Mouse (Mus musculus): ENCODE data around the gene Tcf12. TPM values are rescaled to one million over a fixed set of nuclear protein-coding genes. Genes with fewer than 3 reads are reported as not detected.

Gene Tcf12
- polyA plus RNA-seq, 1 experiment = 52.1 TPM

DNA sequence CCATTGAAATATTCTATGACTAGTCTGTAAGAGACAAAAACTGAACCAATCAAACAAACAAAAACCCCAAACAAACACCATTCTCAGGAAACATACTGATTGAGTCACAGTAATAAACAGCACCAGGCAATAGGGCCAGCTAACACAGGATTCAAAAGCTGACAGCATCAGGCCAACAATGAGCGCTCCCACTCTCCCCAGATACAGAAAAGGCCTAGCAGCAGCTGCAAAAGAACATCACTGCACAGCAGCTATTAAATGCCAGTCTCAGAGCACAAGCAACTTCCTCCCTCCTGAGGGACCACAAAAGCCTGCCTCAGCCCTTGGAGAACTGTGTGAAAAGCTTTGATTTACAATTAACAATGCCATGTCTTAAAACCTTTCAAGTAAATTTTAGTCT, 214.3 kb downstream of the Tcf12 start:
- TF ChIP-seq POLR2A (IDR thresholded peaks at IDR 0.05; ENCODE audit: low read depth, low read length) (no peak), CTCF (IDR thresholded peaks at IDR 0.05; ENCODE audit: extremely low read depth, insufficient read depth, insufficient read length, insufficient replicate concordance) (no peak)
- no peak for DNase-seq (ENCODE audit: low read depth in 1 of 2, low spot score in 2 of 2)
- H3K36me3 ChIP-seq (ENCODE audit: control insufficient read depth, insufficient read depth, low read length) = no peaks in the 10 kb centered on the region
- no peak overlapping the region for H3K27ac ChIP-seq (ENCODE audit: insufficient read depth, low read length)
- no peak overlapping the region for H3K4me3 ChIP-seq (ENCODE audit: extremely low read depth, insufficient read depth, insufficient read length)
- H3K4me1 ChIP-seq (ENCODE audit: control insufficient read depth, insufficient read depth, insufficient read length) = no peaks in the 10 kb centered on the region
- no peaks in the 10 kb centered on the region for H3K27me3 ChIP-seq (ENCODE audit: control insufficient read depth, insufficient read depth, low read length)
- 71% methylated on average over 1 of the region's 1 CpGs for WGBS

DNA sequence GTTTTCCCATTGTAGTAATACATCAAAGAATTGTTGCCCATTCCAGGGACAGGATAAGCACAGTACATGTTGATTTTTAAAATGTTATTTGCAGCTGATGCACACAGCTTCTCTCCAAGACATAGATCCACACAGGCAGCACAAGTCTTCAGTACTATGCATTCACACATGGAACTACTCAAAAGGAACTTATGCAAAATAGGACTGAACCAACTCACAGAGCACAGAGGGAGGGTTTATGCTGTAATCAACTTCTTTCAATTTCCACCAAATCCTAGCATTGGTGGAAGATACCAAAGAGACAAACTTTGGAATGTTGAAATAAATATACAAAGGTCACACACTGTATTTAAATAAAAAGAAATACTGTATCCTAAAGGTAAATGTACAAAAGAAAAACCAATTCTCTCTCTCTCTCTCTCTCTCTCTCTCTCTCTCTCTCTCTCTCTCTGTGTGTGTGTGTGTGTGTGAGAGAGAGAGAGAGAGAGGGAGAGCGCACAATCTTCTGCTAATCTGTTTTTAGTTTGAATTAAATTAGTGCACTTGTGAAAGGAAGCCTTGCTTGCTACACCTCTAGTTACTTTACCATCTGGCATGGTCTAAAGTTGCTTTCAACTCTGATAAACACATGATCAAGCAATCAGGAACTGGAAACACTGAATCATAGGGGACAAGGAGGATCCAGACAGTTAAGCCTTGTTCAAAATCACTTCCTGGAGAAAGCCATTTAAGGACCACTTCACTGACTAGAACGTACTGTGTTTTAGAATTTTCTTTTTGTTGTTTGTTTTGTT, 215.5 kb downstream of the Tcf12 start:
- no peaks in the 10 kb centered on the region for H3K36me3 ChIP-seq (ENCODE audit: control insufficient read depth, insufficient read depth, low read length)
- no peaks in the 10 kb centered on the region for H3K27me3 ChIP-seq (ENCODE audit: control insufficient read depth, insufficient read depth, low read length)
- 17% methylated on average over 2 of the region's 2 CpGs for WGBS
- TF ChIP-seq POLR2A (IDR thresholded peaks at IDR 0.05; ENCODE audit: low read depth, low read length) (no peak), CTCF (IDR thresholded peaks at IDR 0.05; ENCODE audit: extremely low read depth, insufficient read depth, insufficient read length, insufficient replicate concordance) (no peak)
- peak; percentile 33 to 76 for DNase-seq (ENCODE audit: low read depth in 1 of 2, low spot score in 2 of 2)
- no peaks in the 10 kb centered on the region for H3K4me1 ChIP-seq (ENCODE audit: control insufficient read depth, insufficient read depth, insufficient read length)
- H3K27ac ChIP-seq (ENCODE audit: insufficient read depth, low read length) = peak overlapping the region; percentile 35; the same call in 1 of the 2 replicates
- no peak overlapping the region for H3K4me3 ChIP-seq (ENCODE audit: extremely low read depth, insufficient read depth, insufficient read length)

DNA sequence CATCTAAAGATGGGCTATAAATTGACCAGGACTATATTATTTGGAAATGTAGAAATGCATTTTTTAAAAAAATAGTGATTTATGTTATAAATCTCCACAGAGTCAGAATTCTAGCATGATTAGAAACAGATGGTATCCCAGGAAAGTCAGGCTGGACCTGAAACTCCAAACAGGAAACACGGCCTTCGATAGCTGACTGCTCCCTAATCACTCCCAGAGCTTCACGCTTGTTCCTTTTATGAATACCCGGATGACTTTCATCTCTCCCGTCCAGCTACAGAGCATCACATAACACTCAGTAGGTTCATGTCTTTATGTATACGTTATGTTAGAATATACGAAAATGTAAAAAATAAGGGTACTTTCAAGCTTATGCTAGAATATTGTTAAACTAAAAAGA, 216.4 kb downstream of the Tcf12 start:
- Histone ChIP-seq H3K4me1 (ENCODE audit: control insufficient read depth, insufficient read depth, insufficient read length) (no peaks in the 10 kb centered on the region), H3K27ac (ENCODE audit: insufficient read depth, low read length) (no peak overlapping the region), H3K27me3 (ENCODE audit: control insufficient read depth, insufficient read depth, low read length) (no peaks in the 10 kb centered on the region), H3K4me3 (ENCODE audit: extremely low read depth, insufficient read depth, insufficient read length) (no peak overlapping the region), H3K36me3 (ENCODE audit: control insufficient read depth, insufficient read depth, low read length) (no peaks in the 10 kb centered on the region)
- no peak for DNase-seq (ENCODE audit: low read depth in 1 of 2, low spot score in 2 of 2)
- 79% methylated on average over 7 of the region's 7 CpGs for WGBS
- no peak for TF ChIP-seq CTCF (IDR thresholded peaks at IDR 0.05; ENCODE audit: extremely low read depth, insufficient read depth, insufficient read length, insufficient replicate concordance)
- no peak for TF ChIP-seq POLR2A (IDR thresholded peaks at IDR 0.05; ENCODE audit: low read depth, low read length)

DNA sequence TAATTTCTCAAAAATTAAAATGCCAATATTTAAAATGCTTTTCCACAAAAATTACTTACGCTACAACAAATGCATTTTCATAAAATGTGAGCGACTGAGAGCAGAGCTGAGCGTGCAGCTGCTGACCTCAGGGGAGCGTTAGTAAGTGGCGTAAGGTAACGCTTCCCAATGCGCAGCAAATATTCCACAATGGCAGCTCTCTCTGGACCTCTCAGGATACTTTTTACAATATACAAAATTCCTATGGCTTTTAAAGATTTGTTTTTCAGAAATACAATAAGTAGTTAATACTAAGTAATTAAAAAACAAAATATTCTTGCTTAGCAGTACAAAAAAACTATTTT, 216.8 kb downstream of the Tcf12 start:
- no peak overlapping the region for H3K4me3 ChIP-seq (ENCODE audit: extremely low read depth, insufficient read depth, insufficient read length)
- DNase-seq (ENCODE audit: low read depth in 1 of 2, low spot score in 2 of 2) = no peak
- WGBS = 97% methylated on average over 7 of the region's 7 CpGs
- no peak for TF ChIP-seq CTCF (IDR thresholded peaks at IDR 0.05; ENCODE audit: extremely low read depth, insufficient read depth, insufficient read length, insufficient replicate concordance)
- TF ChIP-seq POLR2A (IDR thresholded peaks at IDR 0.05; ENCODE audit: low read depth, low read length) = no peak
- no peaks in the 10 kb centered on the region for H3K36me3 ChIP-seq (ENCODE audit: control insufficient read depth, insufficient read depth, low read length)
- H3K27me3 ChIP-seq (ENCODE audit: control insufficient read depth, insufficient read depth, low read length) = no peaks in the 10 kb centered on the region
- H3K4me1 ChIP-seq (ENCODE audit: control insufficient read depth, insufficient read depth, insufficient read length) = no peaks in the 10 kb centered on the region
- H3K27ac ChIP-seq (ENCODE audit: insufficient read depth, low read length) = no peak overlapping the region

DNA sequence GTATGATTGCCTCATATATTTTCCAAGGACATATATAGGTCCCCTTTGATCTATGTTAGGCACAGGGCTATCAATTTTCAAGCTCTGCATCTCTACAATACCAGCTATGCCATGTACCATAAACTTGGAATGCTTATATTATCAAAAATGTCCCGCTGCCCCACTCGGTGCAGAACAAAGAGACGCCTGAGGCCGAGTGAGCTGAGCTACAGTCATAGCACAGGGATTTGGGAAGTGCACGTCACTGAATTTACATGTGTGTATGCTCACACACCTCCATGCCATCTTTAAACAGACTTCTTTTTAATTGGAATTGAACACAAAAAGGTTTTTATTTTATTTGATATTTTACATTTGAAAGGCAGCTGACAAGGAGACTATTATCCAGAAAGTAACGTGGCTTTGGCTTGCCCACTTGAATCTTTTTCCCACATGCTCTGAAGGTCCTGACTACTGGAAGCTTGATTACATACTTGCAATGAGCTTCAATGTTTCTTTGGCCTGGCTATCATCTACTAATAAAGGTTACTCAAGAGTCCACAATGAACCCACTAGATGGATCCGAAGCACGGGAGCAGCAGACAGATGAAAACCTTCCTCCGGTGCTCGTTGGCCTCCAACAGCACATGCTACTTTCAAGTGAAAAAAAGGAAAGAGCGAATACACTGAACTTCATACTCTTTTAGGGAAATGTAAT, 217.3 kb downstream of the Tcf12 start:
- H3K4me3 ChIP-seq (ENCODE audit: extremely low read depth, insufficient read depth, insufficient read length) = no peak overlapping the region
- no peaks in the 10 kb centered on the region for H3K36me3 ChIP-seq (ENCODE audit: control insufficient read depth, insufficient read depth, low read length)
- no peaks in the 10 kb centered on the region; the same call in 1 of the 2 replicates for H3K4me1 ChIP-seq (ENCODE audit: control insufficient read depth, insufficient read depth, insufficient read length)
- DNase-seq (ENCODE audit: low read depth in 1 of 2, low spot score in 2 of 2) = no peak
- no peaks in the 10 kb centered on the region for H3K27me3 ChIP-seq (ENCODE audit: control insufficient read depth, insufficient read depth, low read length)
- H3K27ac ChIP-seq (ENCODE audit: insufficient read depth, low read length) = no peak overlapping the region
- TF ChIP-seq POLR2A (IDR thresholded peaks at IDR 0.05; ENCODE audit: low read depth, low read length) (no peak), CTCF (IDR thresholded peaks at IDR 0.05; ENCODE audit: extremely low read depth, insufficient read depth, insufficient read length, insufficient replicate concordance) (no peak)
- 92% methylated on average over 11 of the region's 11 CpGs for WGBS

DNA sequence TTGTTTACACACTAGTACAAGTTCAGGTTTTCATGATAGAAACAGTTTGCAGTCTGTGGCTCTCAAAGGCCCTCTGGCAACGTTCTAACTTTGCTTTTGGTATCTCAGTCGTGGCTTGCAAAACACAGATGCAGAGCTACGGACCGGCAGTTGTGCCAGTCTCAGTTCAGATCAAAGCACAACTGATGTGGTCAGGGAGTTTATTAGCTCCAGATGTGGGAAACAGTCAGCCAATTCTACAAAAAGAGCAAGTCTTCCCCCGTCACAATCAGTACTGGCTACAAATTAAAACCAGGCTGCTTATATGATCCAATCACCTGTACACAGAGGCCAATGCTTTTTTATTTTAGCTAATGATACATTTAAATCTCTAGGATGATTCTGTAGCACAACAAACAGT, 223.2 kb downstream of the Tcf12 start:
- TF ChIP-seq POLR2A (IDR thresholded peaks at IDR 0.05; ENCODE audit: low read depth, low read length) = no peak
- 21% methylated on average over 5 of the region's 5 CpGs for WGBS
- Histone ChIP-seq H3K27me3 (ENCODE audit: control insufficient read depth, insufficient read depth, low read length) (no peaks in the 10 kb centered on the region), H3K27ac (ENCODE audit: insufficient read depth, low read length) (no peak overlapping the region), H3K4me1 (ENCODE audit: control insufficient read depth, insufficient read depth, insufficient read length) (peaks cover 5% of the 10 kb centered on the region), H3K4me3 (ENCODE audit: extremely low read depth, insufficient read depth, insufficient read length) (no peak overlapping the region), H3K36me3 (ENCODE audit: control insufficient read depth, insufficient read depth, low read length) (peaks cover 1% of the 10 kb centered on the region; the same call in 1 of the 2 replicates)
- no peak for DNase-seq (ENCODE audit: low read depth in 1 of 2, low spot score in 2 of 2)

DNA sequence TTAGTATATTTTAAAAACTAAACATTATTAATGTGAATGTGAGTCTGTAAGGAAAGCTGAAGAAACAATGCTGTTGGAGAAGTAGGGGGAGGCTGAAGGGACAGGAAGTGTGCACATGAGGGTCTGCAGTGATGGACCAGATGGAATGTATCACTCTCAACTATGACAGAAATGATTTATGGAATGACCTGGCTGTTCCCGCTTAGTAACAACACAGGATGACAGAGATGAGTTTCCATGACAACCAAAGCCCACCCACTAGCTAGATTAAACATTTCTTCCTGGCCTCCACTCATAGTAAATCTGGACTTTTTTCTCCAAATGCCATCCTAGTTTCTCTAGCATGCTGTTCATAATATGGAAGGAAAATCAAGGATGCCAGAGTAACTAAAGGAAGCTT, 231.0 kb downstream of the Tcf12 start:
- Histone ChIP-seq H3K4me3 (ENCODE audit: extremely low read depth, insufficient read depth, insufficient read length) (no peak overlapping the region), H3K27ac (ENCODE audit: insufficient read depth, low read length) (no peak overlapping the region), H3K36me3 (ENCODE audit: control insufficient read depth, insufficient read depth, low read length) (peaks cover 14% of the 10 kb centered on the region), H3K4me1 (ENCODE audit: control insufficient read depth, insufficient read depth, insufficient read length) (no peaks in the 10 kb centered on the region), H3K27me3 (ENCODE audit: control insufficient read depth, insufficient read depth, low read length) (no peaks in the 10 kb centered on the region)
- TF ChIP-seq POLR2A (IDR thresholded peaks at IDR 0.05; ENCODE audit: low read depth, low read length) = no peak
- TF ChIP-seq CTCF (IDR thresholded peaks at IDR 0.05; ENCODE audit: extremely low read depth, insufficient read depth, insufficient read length, insufficient replicate concordance) = no peak
- 88% methylated on average over 1 of the region's 1 CpGs for WGBS
- no peak for DNase-seq (ENCODE audit: low read depth in 1 of 2, low spot score in 2 of 2)

Measured in spleen, adult 2 months (tissue).